Mouse (Mus musculus) liver, embryonic 16.5 days (tissue): ENCODE data around the gene Sptlc2. TPM values are rescaled to one million over a fixed set of nuclear protein-coding genes. Genes with fewer than 3 reads are reported as not detected.

Experiments used
- ATAC-seq: fragments of 200-750 bp; cut with Nextera tagmentation; 2 replicates; pipeline ENCODE4 v1.8.0; 2017; ENCODE audit warnings: low read depth, mild to moderate bottlenecking, moderate number of reproducible peaks, moderate library complexity
- H3K27ac ChIP-seq: fragments of 300-500 bp; sonication (generic); 2 replicates; pipeline ENCODE4 v1.5.1; 2014; ENCODE audit warnings: mild to moderate bottlenecking, low read length
- H3K27me3 ChIP-seq: fragments of 300-500 bp; sonication (generic); 2 replicates; pipeline ENCODE4 v1.6.1; 2014; ENCODE audit warnings: low read depth, low read length, mixed read lengths; ENCODE audit not compliant: control insufficient read depth, insufficient read depth
- H3K36me3 ChIP-seq: fragments of 300-500 bp; sonication (generic); 2 replicates; pipeline ENCODE4 v1.6.1; 2014; ENCODE audit warnings: mild to moderate bottlenecking; ENCODE audit not compliant: control insufficient read depth, insufficient read depth
- H3K4me1 ChIP-seq: fragments of 300-500 bp; sonication (generic); 2 replicates; pipeline ENCODE4 v1.6.1; 2014; ENCODE audit warnings: low read depth, low read length, mixed read lengths; ENCODE audit not compliant: control insufficient read depth
- H3K4me2 ChIP-seq: fragments of 300-500 bp; sonication (generic); 2 replicates; pipeline ENCODE4 v1.6.1; 2014; ENCODE audit warnings: low read depth, low read length, mixed read lengths
- H3K4me3 ChIP-seq: fragments of 300-500 bp; sonication (generic); 2 replicates; pipeline ENCODE4 v1.5.1; 2014; ENCODE audit warnings: low read depth, mild to moderate bottlenecking, low read length
- H3K9ac ChIP-seq: fragments of 300-500 bp; sonication (generic); 2 replicates; pipeline ENCODE4 v1.6.1; 2014; ENCODE audit warnings: low read depth, low read length
- H3K9me3 ChIP-seq: fragments of 300-500 bp; sonication (generic); replicated peaks from 2 replicates; pipeline ENCODE4 v1.6.1; 2016; ENCODE audit warnings: low read length; ENCODE audit not compliant: control insufficient read depth
- WGBS: fragments of 180-500 bp; shearing (Covaris S2); extraction: QIAGEN DNeasy Blood & Tissue Kit; methylation state at CpG from one replicate; pipeline ENCODE4 v1.1.7; 2014; ENCODE audit not compliant: insufficient replicate concordance; 5-methylcytosine and 5-hydroxymethylcytosine counted together
- polyA plus RNA-seq: library from polyadenylated mRNA; unstranded; fragments of >200 nt; fragmentation: Nextera tagmentation; extraction: Ambion mirVana; gene quantifications from 2 replicates; pipeline ENCODE4 v1.2.1, GENCODE M21; 2015

Sptlc2 gene
- polyA plus RNA-seq, 1 experiment from 2014 or later = 28.1 TPM

GRCm38 (mm10) chr12:87305767-87306583, 82.2 kb downstream of the Sptlc2 start:
- Histone ChIP-seq H3K4me1 (no peaks in the 10 kb centered on the region), H3K9ac (no peak overlapping the region), H3K27ac (no peak overlapping the region), H3K9me3 (no peaks in the 10 kb centered on the region), H3K27me3 (peaks cover 8% of the 10 kb centered on the region), H3K4me3 (no peak overlapping the region), H3K36me3 (0 out of 2 replicates have a peak, but pooled peaks cover 3% of the 10 kb centered on the region), H3K4me2 (no peak overlapping the region)
- ATAC-seq = no peak
- 44% methylated on average over 13 of the region's 13 CpGs for WGBS

- no peak overlapping the region for H3K4me2 ChIP-seq
- no peaks in the 10 kb centered on the region for H3K9me3 ChIP-seq
- H3K27ac ChIP-seq = no peak overlapping the region
- no peaks in the 10 kb centered on the region; the same call in 1 of the 2 replicates for H3K4me1 ChIP-seq
- no peak overlapping the region for H3K9ac ChIP-seq
- H3K4me3 ChIP-seq = no peak overlapping the region
- ATAC-seq = no peak
- 39% methylated on average over 4 of the region's 4 CpGs for WGBS
- no peaks in the 10 kb centered on the region for H3K36me3 ChIP-seq
- H3K27me3 ChIP-seq = peaks cover 36% of the 10 kb centered on the region
These were observed 87.0 kb downstream of the Sptlc2 start for GRCm38 (mm10) chr12:87301189-87301588.

- Histone ChIP-seq H3K27ac (no peak overlapping the region), H3K4me1 (no peaks in the 10 kb centered on the region; the same call in 1 of the 2 replicates), H3K27me3 (peaks cover 36% of the 10 kb centered on the region), H3K9me3 (no peaks in the 10 kb centered on the region), H3K4me2 (peak overlapping the region; percentile 75), H3K4me3 (peak overlapping the region; percentile 66), H3K9ac (peak overlapping the region; percentile 11; the same call in 1 of the 2 replicates), H3K36me3 (no peaks in the 10 kb centered on the region)
- WGBS = 3% methylated on average over 9 of the region's 9 CpGs
- ATAC-seq = no peak
These were observed 87.8 kb downstream of the Sptlc2 start for GRCm38 (mm10) chr12:87300441-87300690.

- WGBS = under 1% methylated on average over 78 of the region's 86 CpGs
- H3K4me3 ChIP-seq = peak within 1 kb of the TSS; percentile 66
- H3K4me2 ChIP-seq = peak within 1 kb of the TSS; percentile 75
- peak; percentile 68 for ATAC-seq
- no peaks in the 10 kb centered on the region for H3K36me3 ChIP-seq
- no peaks in the 10 kb centered on the region; the same call in 1 of the 2 replicates for H3K4me1 ChIP-seq
- H3K9ac ChIP-seq = peak within 1 kb of the TSS; percentile 58
- H3K9me3 ChIP-seq = no peaks in the 10 kb centered on the region
- H3K27ac ChIP-seq = no peak within 1 kb of the TSS
- H3K27me3 ChIP-seq = peaks cover 36% of the 10 kb centered on the region
These were observed 88.3 kb downstream of the Sptlc2 start, which contains the start of gene Ism2 for GRCm38 (mm10) chr12:87299657-87300440. TSS of gene Ism2 (minus strand) at chr12:87299705.

- H3K9ac ChIP-seq = peak overlapping the region; percentile 58
- H3K9me3 ChIP-seq = no peaks in the 10 kb centered on the region
- peaks cover 36% of the 10 kb centered on the region for H3K27me3 ChIP-seq
- H3K36me3 ChIP-seq = no peaks in the 10 kb centered on the region
- H3K27ac ChIP-seq = no peak overlapping the region
- peak overlapping the region; percentile 66 for H3K4me3 ChIP-seq
- 11% methylated on average over 29 of the region's 29 CpGs for WGBS
- no peak for ATAC-seq
- no peaks in the 10 kb centered on the region; the same call in 1 of the 2 replicates for H3K4me1 ChIP-seq
- H3K4me2 ChIP-seq = peak overlapping the region; percentile 75
These were observed 89.0 kb downstream of the Sptlc2 start for GRCm38 (mm10) chr12:87299037-87299656.

- Histone ChIP-seq H3K9ac (no peak overlapping the region), H3K9me3 (no peaks in the 10 kb centered on the region), H3K4me3 (no peak overlapping the region), H3K4me1 (no peaks in the 10 kb centered on the region), H3K27me3 (peaks cover 8% of the 10 kb centered on the region), H3K36me3 (no peaks in the 10 kb centered on the region), H3K27ac (no peak overlapping the region), H3K4me2 (no peak overlapping the region)
- WGBS = 59% methylated on average over 6 of the region's 6 CpGs
- ATAC-seq = no peak
These were observed 94.2 kb downstream of the Sptlc2 start for GRCm38 (mm10) chr12:87293934-87294333.

GRCm38 (mm10) chr12:87289100-87289499, 99.1 kb downstream of the Sptlc2 start:
- H3K4me3 ChIP-seq = no peak overlapping the region
- no peak for ATAC-seq
- 68% methylated on average over 5 of the region's 5 CpGs for WGBS

GRCm38 (mm10) chr12:87284726-87285125, 103.4 kb downstream of the Sptlc2 start:
- ATAC-seq = peak; percentile 38
- WGBS = 54% methylated on average over 5 of the region's 5 CpGs
- no peaks in the 10 kb centered on the region for H3K9me3 ChIP-seq
- no peak overlapping the region for H3K9ac ChIP-seq
- no peaks in the 10 kb centered on the region; the same call in 1 of the 2 replicates for H3K4me1 ChIP-seq
- H3K27me3 ChIP-seq = no peaks in the 10 kb centered on the region
- H3K4me2 ChIP-seq = no peak overlapping the region
- H3K4me3 ChIP-seq = no peak overlapping the region
- no peak overlapping the region for H3K27ac ChIP-seq
- no peaks in the 10 kb centered on the region for H3K36me3 ChIP-seq

More at GRCm38 (mm10) chr12:87289100-87289499, 99.1 kb downstream of the Sptlc2 start:
- Histone ChIP-seq H3K9ac (no peak overlapping the region), H3K4me1 (no peaks in the 10 kb centered on the region; the same call in 1 of the 2 replicates), H3K36me3 (no peaks in the 10 kb centered on the region), H3K9me3 (no peaks in the 10 kb centered on the region), H3K27me3 (no peaks in the 10 kb centered on the region), H3K4me2 (no peak overlapping the region), H3K27ac (no peak overlapping the region)
